Mouse (Mus musculus) small intestine, adult 2 months (tissue): ENCODE measurements at regions not wholly inside any gene's neighbourhood (a gene's known extent, or its start where the extent isn't known, plus 50 kb on each side); places are given as distances from the start of the nearest gene placed in this dataset.

Experiments used
- H3K27ac ChIP-seq: fragments of 200-500 bp; 2 replicates; pipeline ENCODE4 v1.5.1; 2012; ENCODE audit warnings: low read depth, low read length, control low read depth, inconsistent platforms; ENCODE audit not compliant: insufficient read depth
- H3K27me3 ChIP-seq: fragments of 200-500 bp; 2 replicates; pipeline ENCODE4 v1.6.1; 2012; ENCODE audit warnings: mild to moderate bottlenecking, moderate library complexity, low read length, inconsistent platforms; ENCODE audit not compliant: control insufficient read depth, insufficient read depth
- H3K36me3 ChIP-seq: fragments of 200-500 bp; 2 replicates; pipeline ENCODE4 v1.6.1; 2012; ENCODE audit warnings: mild to moderate bottlenecking, low read length, control low read depth, inconsistent platforms; ENCODE audit not compliant: control insufficient read depth, insufficient read depth
- H3K4me1 ChIP-seq: fragments of 200-500 bp; 2 replicates; pipeline ENCODE4 v1.6.1; 2012; ENCODE audit warnings: low read length, inconsistent platforms, mixed read lengths; ENCODE audit not compliant: control insufficient read depth, insufficient read depth, insufficient read length
- H3K4me3 ChIP-seq: fragments of 200-500 bp; 2 replicates; pipeline ENCODE4 v1.5.1; 2012; ENCODE audit warnings: low read depth, mild to moderate bottlenecking, control low read depth, inconsistent platforms, low read length, moderate library complexity
- CTCF ChIP-seq: fragments of 200-500 bp; IDR thresholded peaks from 2 replicates; pipeline ENCODE4 v1.5.1; 2012; ENCODE audit warnings: low read depth, mild to moderate bottlenecking, control low read depth, inconsistent platforms, low read length, moderate library complexity, mixed read lengths; ENCODE audit not compliant: insufficient replicate concordance, insufficient read length; ENCODE audit errors: extremely low read depth
- POLR2A ChIP-seq: fragments of 200-500 bp; IDR thresholded peaks from 2 replicates; pipeline ENCODE4 v1.6.1; 2012; ENCODE audit warnings: low read depth, mild to moderate bottlenecking, control low read depth, inconsistent platforms, low read length, moderate library complexity
- WGBS: fragments of 180-500 bp; shearing (Covaris S2); methylation state at CpG from one replicate; pipeline ENCODE4 v1.1.7; 2018; 5-methylcytosine and 5-hydroxymethylcytosine counted together

DNA sequence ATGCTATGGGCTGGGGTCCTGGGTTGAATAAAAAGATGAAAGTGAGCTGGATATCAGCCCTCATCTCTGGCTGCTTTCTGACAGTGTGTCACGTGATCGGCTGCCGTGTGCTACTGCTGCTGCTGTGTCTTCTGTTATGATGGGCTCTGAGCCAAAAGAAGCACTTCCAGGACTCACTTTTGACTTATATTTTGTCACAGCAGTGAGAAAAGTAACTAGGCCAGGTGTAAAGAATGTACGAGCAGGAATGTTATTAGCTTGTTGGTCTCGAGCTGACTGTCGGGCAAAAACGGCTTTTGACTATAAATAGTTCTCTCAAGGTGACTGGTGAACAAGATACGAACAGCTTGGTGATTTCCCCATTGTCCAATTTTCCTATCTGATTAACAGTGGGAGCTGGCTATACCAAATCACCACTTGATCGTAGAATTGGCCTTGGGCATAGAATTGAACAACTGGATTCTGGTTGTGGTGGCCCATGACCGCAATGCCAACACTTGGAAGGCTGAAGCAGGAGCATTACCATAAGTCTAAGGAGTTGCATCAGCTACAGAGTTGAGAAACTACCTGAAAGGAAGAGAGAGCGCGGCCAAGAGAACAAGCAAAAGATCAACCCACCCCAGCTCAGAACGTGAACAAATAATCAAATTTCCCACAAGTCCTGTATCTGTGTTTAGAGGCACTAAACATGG, 70.6 kb upstream of the Zfp462 start:
- no peak overlapping the region for H3K4me3 ChIP-seq
- no peaks in the 10 kb centered on the region for H3K4me1 ChIP-seq
- H3K27ac ChIP-seq, result no peak overlapping the region
- no peaks in the 10 kb centered on the region for H3K27me3 ChIP-seq
- H3K36me3 ChIP-seq, result no peaks in the 10 kb centered on the region
- 84% methylated on average over 13 of the region's 13 CpGs for WGBS
- TF ChIP-seq POLR2A (no peak), CTCF (no peak)

GRCm38 (mm10) chr4:54875506-54875905, 69.3 kb upstream of the Zfp462 start:
- TF ChIP-seq CTCF (no peak), POLR2A (no peak)
- H3K27ac ChIP-seq, result no peak overlapping the region
- H3K27me3 ChIP-seq, result no peaks in the 10 kb centered on the region
- no peaks in the 10 kb centered on the region for H3K36me3 ChIP-seq
- H3K4me3 ChIP-seq, result no peak overlapping the region
- H3K4me1 ChIP-seq, result no peaks in the 10 kb centered on the region
- 88% methylated on average over 8 of the region's 8 CpGs for WGBS

DNA sequence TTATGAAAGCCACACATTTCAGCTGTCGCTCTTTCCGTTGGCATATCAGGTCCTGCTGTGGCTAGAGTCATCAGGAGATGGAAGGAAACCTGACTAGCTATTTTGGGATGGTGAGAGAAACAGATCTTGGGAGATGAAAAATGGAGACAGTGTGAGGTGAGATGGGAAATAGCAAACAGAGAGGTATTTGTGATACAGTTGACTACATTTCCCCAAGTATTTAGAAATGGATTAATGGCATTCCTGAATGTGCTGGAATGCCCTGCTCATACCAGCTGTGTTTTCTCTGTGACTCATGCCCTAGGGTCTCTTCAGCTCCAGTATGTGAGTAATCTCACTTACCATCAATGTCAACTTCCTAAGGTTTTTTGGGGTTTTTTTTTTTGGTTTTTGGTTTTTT, 67.5 kb upstream of the Zfp462 start:
- Histone ChIP-seq H3K4me3 (no peak overlapping the region), H3K4me1 (no peaks in the 10 kb centered on the region), H3K27ac (no peak overlapping the region), H3K36me3 (no peaks in the 10 kb centered on the region), H3K27me3 (no peaks in the 10 kb centered on the region)
- WGBS, result 84% methylated on average over 2 of the region's 2 CpGs
- TF ChIP-seq CTCF (no peak), POLR2A (no peak)

- Histone ChIP-seq H3K36me3 (no peaks in the 10 kb centered on the region), H3K27ac (no peak overlapping the region), H3K4me3 (no peak overlapping the region), H3K4me1 (no peaks in the 10 kb centered on the region), H3K27me3 (no peaks in the 10 kb centered on the region)
- no peak for TF ChIP-seq POLR2A
- TF ChIP-seq CTCF, result no peak
- WGBS, result 70% methylated on average over 3 of the region's 3 CpGs
These were observed 66.3 kb upstream of the Zfp462 start for GRCm38 (mm10) chr4:54878531-54878930.

- Histone ChIP-seq H3K36me3 (no peaks in the 10 kb centered on the region), H3K4me1 (peaks cover 3% of the 10 kb centered on the region; the same call in 1 of the 2 replicates), H3K27ac (no peak overlapping the region), H3K27me3 (no peaks in the 10 kb centered on the region), H3K4me3 (no peak overlapping the region)
- 76% methylated on average over 5 of the region's 5 CpGs for WGBS
- no peak for TF ChIP-seq CTCF
- TF ChIP-seq POLR2A, result no peak
These were observed 51.6 kb upstream of the Zfp462 start for GRCm38 (mm10) chr4:54893288-54893687.
